Mouse (Mus musculus): Measurements from ENCODE around the gene Myo1d.

Myo1d gene

DNA sequence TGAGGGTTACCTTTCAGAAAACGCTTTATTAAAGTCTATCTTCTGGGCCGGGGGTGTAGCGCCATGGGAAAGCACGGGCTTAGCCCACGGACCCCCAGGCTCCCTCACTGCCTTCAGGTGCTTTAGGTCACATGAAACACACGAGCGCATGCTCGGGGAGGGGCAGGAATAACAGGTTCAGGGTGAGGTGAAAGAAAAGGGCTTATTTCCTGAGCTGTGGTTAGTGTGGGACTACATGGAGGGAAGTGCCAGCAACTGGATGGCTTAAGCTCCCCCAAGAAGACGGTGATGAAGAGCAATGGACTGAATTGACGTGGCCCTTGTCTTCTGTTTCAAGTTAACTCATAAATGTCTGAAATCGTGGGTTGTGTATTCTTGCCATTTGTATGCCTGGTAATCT is 226.8 kb downstream of the Myo1d start:
- intact Hi-C loops (cut with DNase I), result no loop called here

DNA sequence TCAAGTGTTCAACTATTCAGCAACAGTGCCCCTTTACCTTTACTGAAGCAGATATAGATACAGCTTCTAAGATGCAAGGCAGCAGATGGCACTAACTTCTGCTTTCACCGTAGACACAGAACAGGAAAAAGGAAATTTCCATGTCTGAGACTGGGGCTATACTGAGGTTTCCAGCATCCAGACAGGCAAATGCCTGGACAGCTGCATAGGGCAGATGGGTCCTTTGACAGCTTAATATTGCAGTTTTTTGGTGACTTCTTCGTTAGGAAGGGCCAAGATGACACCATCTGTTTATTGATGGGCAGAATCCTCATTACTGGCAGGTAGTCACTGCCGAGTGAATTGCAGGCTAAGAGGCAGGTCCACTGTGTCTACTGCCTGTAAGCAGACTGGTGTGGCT is 228.2 kb downstream of the Myo1d start:
- intact Hi-C loops (cut with DNase I), result no loop called here

DNA sequence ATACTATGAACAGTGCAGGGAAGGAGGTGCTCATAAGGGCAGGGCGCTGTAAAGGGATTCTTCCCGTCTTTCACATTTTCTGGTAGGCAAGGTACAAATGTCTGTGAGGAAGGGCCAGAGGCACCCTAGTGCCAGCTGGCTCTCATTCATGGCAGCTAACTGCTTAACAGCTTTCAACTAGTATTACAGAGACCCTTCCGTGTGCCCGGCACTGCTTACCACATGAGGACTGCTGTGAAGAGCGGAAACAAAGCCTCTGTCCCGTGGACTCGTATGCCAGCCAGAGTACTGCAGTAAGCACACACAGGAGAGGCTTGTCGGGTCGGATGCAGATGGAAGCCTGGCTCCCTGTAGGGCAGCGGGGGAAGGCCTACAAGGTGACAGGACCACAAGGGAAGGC is 229.6 kb downstream of the Myo1d start:
- intact Hi-C loops (cut with DNase I), result no loop called here

DNA sequence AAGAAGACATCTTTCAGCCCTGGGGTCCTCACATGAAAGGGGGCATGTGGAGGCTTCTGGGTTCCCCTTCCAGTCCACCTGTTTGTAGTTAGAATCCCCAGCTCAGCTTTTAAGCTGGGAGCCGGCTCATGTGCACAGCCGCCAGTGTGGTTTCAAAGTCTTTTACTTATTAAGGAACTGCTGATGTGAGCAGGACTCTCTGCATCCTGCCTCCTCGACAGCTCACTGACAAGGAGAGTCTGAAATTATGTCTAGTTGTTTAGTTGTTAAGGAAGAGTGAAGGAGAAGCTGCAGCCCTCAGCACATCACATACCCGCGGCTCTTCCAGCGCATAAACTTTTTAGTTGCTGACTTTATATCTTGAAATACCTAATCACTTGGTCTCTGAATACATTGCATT is 230.0 kb downstream of the Myo1d start:
- intact Hi-C loops (cut with DNase I), result no loop called here

DNA sequence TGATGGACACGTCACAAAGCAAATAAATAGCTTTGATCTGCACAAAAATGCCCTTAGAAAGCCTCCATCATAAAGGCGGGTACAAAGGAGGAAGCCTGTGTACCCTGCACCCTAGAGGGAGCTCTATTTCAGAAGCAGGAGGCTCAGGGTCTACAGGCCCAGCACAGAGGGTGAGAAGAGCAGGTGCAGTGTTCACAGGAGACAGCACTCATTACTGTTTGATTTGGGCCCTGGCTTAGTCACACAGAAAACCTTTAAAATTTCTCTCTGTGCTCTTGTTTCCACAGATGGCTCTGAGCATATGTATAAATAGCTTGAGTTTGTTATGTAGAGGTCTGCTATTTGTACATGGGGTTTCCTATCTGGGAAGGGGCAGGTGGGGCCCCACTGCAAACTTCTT is 233.6 kb downstream of the Myo1d start:
- intact Hi-C loops (cut with DNase I), result no loop called here

DNA sequence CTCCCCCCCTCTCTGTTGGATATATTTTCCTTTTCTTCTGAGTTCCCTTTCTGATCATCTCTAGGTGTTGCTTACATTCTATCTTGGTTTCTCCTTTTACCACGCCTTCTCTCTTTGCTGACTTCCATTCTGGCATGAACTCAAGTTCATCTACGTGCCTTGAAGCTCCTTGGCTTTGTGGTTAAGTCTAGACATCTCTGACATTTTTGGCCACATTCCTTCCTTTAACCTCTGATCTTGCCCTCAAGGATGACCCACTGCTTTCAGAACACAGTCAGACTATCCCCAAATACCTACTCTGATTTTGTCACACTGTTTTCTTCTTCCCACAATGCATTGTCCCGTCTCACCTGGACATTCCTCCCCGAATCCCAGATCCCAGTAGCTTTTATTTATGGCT is 240.8 kb downstream of the Myo1d start:
- intact Hi-C loops (cut with DNase I), result no loop called here

DNA sequence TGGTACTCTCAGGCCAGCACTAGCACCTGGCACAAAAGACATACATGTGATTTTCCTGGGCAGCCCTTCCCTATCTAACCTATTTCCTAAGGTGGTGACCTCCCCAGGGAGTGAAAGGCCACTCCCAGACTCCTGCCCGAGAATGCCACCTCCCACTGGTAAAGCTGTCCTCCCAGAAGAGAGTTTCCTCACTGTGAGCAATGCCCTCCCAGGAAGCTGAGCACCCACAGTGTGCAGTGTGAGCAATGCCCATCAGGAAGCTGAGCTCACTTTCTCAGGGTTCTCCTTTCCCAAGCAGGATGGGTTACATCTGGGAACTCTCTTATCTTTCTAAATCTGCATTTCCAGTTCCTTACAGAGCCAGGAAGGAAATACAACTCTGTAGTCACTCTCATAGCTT is 246.9 kb downstream of the Myo1d start:
- intact Hi-C loops (cut with DNase I), result no loop called here

DNA sequence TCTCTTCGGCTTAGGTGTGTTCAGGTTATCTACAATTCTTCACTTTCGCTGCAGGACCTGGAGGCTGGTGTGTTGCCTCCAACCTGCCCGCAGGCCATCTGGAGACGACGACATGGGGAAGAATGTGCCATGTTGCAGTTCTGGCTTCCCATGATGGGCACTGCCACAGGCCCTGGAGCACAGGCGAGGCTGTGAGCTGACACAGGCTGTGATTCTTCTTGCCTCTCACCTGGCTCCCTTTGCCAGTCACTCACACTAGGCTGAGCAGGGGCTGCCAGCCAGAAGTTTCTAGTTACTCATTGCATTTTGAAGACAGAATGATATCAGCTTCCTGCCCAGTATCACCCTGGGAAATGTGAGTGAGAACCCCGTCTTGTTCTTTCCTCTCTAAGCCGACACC is 250.7 kb downstream of the Myo1d start:
- intact Hi-C loops (cut with DNase I), result no loop called here

DNA sequence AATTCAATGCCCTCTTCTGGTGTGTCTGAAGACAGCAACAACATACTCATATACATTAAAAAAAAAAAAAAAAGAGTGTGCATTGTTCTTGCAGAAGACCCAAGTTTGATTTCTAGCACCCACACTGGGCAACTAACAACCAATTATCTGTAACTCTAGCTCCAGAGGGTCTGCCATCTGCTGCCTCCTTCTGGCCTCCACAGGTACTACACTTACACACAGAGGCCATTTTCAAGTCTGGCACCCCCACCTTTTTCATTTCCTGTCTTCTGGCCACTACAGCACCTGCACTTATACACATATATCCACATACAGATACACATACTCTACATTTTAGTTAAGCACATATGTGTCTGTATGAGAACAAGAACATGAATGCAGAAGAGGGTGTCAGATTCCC is 252.1 kb downstream of the Myo1d start:
- intact Hi-C loops (cut with DNase I), result no loop called here

DNA sequence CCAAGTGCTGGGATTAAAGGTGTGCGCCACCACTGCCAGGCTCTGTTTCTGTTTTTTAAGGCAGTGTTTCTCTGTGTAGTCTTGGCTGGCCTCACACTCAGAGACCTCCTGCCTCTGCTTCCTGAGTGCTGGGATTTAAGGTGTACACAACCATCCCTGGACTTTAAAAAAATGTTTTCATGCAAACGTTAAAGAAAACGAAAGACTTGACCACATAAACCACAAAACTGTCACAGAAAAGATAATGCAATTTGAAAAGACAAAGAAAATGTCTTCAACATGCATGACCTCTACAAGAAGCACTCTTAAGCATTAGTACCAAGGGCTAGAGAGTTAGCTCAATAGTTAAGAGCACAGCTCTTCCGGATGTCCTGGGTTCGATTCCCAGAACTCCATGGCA is 255.6 kb downstream of the Myo1d start:
- intact Hi-C loops (cut with DNase I), result no loop called here

DNA sequence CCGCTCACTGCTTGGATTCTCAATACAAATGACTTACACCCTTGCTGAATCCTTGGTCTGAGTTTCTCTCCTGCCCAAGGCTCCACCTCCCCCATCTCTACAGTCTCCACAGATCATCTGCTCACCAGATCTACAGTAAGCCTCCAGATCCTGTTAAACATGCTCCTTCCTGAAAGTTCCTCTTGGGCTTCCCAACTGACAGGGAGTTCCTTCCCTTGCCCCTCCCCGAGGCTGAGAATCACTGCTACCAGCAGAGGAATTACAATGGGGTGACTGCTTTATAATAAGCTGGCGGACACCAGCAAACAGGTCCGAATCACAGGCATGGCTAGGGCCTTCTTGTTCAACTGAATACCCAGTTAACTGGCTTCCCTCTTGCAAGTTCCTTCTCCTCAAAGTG is 256.4 kb downstream of the Myo1d start:
- intact Hi-C loops (cut with DNase I), result no loop called here

DNA sequence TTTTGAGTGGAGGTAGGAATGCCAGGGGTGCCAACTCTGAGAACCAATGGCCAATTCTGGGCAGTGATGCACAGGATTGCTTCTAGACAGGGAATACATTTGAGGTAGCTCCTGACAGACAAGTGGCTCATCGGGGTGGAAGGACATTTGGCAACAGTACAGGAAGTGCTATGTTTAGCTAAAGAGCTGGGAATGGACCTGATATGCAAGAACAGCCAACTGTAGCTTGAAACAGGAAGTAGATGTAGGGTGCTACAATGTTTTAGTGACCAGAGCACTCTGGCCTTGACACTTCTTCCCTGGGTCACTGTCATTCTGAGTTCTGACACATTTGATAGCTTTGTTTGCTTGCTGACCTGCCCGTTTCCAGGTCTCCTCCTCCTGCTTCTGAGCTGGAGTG is 257.0 kb downstream of the Myo1d start:
- intact Hi-C loops (cut with DNase I), result no loop called here

DNA sequence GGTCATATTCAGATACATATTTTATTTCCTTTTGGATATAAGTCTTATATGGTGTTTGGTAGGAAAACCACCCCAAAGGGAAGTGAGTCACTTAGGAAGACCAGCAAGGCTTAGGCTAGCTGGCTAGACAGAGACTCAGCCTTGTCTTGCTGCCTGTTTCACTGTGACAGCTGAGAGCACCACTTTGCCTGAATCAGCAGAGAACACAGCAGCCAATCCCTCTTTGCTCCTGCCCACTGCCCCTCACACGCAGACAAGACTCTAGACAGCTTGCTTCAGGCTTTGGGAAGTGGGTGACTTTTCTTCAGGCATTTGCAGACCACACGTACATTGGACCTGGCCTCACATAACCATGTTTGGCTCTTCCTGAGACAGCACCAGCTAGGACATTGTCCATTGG is 258.7 kb downstream of the Myo1d start:
- intact Hi-C loops (cut with DNase I), result no loop called here

DNA sequence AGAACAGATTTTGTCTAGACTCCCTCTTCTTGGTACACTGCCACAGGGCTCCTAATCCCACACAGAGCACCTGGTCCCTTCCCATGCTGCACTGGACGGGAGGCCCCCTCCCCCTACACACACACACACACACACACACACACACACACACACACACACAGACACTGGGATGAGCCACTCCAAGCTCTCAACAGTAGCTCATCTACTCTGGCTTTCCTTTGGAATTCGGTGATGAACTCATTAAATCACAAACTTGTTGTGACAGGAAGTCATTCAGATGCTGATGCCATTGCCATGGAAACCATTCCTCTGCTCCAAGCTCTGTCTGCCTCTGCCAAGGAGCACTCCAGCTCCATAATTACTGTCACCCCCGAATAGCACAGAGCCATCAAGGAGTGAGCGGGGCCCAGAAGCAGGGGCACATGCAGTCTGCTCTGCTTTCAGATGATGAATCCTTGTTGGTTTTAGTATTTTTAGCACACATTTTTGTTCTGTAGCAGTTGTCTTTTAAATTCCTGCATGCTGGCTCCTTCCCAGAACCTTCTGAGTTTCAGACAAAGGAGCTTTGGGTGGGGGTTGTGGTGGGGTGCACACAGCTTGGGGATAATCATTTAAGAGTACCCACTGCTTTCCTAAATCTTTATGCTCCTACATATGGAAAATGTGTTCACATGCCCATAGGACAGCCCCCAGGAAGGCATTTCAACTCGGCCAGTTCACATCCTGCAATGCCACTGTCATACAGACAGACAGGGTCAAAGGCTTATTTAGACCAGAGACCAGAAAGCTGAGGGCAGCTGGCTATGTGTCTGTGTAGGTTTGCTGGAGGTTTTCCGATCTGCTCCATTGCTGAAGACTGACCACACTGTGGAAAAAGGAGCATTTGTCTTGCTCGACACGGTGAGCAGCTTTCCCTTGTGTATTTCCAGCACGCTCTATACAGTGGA is 261.1 kb downstream of the Myo1d start:
- intact Hi-C loops (cut with DNase I), result no loop called here

DNA sequence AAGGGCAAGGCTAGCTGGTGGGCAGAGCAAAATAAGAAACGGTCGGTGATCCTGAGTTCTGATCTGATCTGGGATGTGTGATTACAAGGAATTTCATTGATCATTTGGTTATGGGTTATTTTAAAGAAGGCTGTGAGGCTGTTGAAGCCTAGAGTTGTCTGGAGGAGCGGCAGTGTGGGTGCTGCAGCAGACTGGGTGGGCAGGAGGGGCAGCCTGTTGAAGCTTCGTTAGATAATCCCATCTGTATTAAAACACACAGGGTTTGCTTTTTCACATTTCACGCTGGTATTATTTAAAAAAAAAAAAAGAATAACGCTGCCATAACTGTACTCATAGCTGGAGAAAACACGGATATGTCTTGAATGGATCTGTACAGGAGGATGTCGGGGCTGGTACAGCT is 263.9 kb downstream of the Myo1d start:
- intact Hi-C loops (cut with DNase I), result no loop called here

DNA sequence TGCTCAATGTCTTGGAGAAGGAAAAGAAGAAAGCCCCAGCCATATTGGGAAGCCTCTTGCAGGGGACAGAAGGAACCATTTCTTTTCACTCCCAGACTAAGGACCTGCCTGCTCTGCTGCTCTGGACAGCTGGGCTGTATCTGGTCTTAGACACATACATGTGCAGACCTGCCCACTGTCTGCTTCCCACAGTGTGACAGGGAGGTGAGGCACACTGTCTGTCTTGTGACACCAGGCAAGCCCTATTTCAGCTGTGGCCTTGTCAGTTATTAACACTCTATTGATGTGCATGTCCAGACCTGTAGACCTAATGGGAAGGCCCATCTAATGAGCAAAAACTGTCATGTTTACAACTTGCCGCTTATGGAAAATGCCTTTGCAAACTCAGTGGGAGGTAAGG is 264.5 kb downstream of the Myo1d start:
- intact Hi-C loops (cut with DNase I), result no loop called here

DNA sequence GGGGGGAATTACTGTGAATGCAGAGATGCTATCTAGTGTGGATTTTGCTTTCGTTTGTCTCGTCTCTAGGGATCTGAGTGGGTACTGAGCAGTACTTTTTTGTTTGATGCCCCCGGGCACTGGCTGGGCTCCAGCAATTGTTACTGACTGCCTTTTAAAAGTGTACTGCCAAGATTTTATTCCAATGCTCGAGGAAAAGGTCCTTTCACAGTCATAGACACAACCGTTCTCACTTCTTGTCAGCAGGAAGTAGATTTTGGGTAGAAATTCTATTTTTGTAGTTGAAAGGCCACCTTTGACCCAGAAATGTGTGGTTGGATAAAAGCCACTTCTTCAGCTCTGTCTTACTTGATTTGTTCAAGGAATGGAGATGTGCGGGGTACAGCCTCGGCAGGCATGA is 266.0 kb downstream of the Myo1d start:
- intact Hi-C loops (cut with DNase I), result no loop called here

DNA sequence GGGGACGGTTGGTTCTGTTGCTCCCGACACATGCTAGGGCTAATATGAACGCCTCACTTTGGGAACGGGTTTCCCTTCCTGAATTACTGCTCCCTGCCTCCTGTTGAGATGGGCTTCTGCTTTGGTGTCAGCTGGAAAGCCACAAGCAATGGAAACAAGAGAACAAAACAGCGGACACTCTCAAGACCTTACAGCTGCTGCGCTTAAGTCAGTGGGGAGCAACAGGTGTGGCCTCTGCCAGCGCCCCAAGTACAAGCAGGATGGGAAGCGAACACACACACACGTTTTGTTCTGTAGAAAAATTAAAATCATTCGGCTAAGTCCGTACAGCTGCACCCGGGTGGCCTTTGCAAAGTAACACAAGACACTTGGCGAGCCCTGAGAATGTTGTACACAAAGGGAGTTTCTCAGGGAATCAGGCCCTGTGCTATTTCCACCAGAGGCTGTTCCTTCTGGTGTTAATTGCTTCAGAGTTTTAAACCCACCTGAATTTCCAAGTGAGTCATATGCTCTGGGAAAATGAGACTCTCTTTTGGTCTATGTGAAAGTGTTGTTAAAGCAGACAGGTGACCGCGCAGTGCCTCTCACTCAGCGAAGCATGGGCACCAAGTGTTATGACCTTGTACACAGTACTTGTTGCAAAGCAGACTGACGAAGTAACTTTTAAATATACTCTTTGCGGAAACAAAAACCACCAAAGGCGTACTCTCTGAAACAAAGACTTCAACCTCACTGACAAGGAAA is 267.3 kb downstream of the Myo1d start:
- intact Hi-C loops (cut with DNase I), result no loop called here

DNA sequence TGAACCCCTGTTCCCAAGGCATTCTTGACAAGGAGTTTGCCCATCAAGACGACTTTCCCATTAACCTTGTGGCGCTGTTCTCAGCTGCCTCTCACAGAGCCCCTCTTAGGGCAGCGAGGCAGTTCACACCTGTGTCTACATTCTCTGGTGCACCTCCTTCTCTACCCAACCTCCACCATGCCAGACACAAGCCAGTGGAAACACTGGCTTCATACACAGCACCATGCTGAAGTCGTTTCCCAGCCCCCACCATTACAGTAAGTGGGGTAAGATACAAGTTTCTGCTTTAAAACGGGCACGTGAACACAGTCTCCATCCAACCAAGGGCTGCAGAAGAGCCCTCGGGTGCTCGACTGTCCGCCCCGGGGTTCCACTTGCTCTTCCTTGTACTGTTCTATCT is 269.7 kb downstream of the Myo1d start:
- intact Hi-C loops (cut with DNase I), result no loop called here

DNA sequence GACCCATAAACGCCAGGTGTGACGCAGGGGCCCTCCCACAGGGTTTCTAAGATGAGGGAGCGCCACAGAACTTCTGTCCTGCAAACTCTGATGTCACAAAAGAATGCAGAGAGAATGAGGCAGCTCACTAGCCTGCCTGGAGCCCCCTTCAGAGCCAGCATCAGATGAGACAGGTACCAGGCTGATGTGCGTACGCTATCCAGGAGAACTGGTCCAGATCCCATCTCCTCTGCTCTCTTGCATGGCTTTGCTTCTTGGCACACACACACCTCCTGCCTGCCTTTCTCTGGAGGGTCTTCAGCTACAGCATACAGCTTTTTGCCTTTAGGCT is 270.7 kb downstream of the Myo1d start:
- intact Hi-C loops (cut with DNase I), result no loop called here

DNA sequence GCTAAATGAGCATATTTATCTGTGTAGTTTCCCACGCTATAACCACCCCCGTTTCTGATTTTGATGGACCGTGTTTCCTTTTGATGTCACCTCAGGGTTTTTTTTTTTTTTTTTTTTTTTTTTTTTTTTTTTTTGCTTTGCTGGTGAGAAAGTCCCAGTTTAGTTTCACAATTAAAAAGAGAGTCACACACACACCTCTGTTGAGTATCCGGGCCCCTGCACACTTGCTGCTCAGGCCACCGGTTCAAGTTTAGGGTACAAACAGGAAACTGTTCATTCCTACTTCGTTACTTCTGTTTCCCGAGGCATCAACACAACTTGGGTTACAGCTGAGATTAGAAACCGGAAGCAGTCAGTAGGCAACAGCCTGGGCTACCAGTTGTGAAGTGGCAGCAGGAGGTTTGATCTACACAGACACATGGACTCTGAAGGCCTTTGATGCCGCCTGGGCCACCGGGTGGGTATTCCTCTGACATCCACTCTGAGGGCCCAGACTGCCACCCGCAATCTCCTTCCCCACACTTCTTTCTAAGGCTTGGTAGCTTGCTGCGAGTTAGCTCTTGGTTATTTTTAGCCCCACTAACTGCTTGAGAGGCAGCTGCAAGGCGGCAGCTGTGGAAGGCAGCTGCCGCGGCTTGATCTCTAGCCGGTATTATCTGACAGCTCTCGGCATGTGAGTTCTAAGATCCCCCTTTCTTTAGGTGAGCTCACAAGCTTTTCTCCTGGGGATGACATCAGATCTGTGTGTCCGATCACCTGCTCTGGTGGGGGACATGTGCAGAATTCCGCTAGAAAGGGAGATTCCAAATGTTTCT is 271.3 kb downstream of the Myo1d start:
- intact Hi-C loops (cut with DNase I), result no loop called here

DNA sequence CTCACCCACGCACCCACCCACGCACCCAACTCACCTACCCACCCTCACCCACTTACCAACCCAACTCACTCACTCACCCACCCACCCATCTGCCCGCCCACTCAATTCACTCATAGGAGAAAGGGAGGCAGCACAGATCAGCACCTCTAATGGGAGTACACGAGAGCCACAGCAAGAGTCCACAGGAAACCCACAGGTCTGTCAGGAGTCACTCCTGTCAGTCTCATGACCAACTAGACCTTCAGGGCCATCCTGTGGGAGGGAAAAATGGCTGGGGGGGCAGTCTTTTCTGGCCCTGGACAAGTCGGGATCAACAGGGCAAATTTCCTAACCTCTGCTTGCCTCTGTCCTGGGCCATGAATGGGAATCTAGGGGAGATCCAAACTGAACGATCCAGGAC is 272.0 kb downstream of the Myo1d start:
- intact Hi-C loops (cut with DNase I), result no loop called here
